Mouse (Mus musculus): ENCODE data around the gene Dmxl2. TPM values are rescaled to one million over a fixed set of nuclear protein-coding genes. Genes with fewer than 3 reads are reported as not detected.

The Dmxl2 gene
- total RNA-seq, 2 experiments from 2014 or later = 3.8 to 5.0 TPM

GRCm38 (mm10) chr9:54502873-54503272 lies 1.4 kb upstream of the Dmxl2 start:
- intact Hi-C loops (cut with DNase I; ENCODE audit: low total_unique reads) = no loop called here
- no peak for DNase-seq

GRCm38 (mm10) chr9:54502111-54502495 lies 677 bp upstream of the Dmxl2 start:
- intact Hi-C loops (cut with DNase I; ENCODE audit: low total_unique reads) = no loop called here

GRCm38 (mm10) chr9:54500832-54501452 lies 484 bp downstream of the Dmxl2 start:
- peak; percentile 18 for DNase-seq
- intact Hi-C loops (cut with DNase I; ENCODE audit: low total_unique reads) = no loop called here

More at GRCm38 (mm10) chr9:54502111-54502495, 677 bp upstream of the Dmxl2 start:
- DNase-seq = no peak

GRCm38 (mm10) chr9:54499791-54500190 lies 1.6 kb downstream of the Dmxl2 start:
- intact Hi-C loops (cut with DNase I; ENCODE audit: low total_unique reads) = no loop called here
- no peak for DNase-seq

GRCm38 (mm10) chr9:54499291-54499690 lies 2.1 kb downstream of the Dmxl2 start:
- DNase-seq = no peak
- intact Hi-C loops (cut with DNase I; ENCODE audit: low total_unique reads) = no loop called here

GRCm38 (mm10) chr9:54490431-54490830 lies 11.0 kb downstream of the Dmxl2 start:
- DNase-seq = no peak
- intact Hi-C loops (cut with DNase I; ENCODE audit: low total_unique reads) = no loop called here

- intact Hi-C loops (cut with DNase I; ENCODE audit: low total_unique reads) = no loop called here
- DNase-seq = no peak
These were observed 11.8 kb downstream of the Dmxl2 start for GRCm38 (mm10) chr9:54489599-54489998.

GRCm38 (mm10) chr9:54484927-54485326 lies 16.5 kb downstream of the Dmxl2 start:
- intact Hi-C loops (cut with DNase I; ENCODE audit: low total_unique reads) = no loop called here

GRCm38 (mm10) chr9:54483215-54483614 lies 18.2 kb downstream of the Dmxl2 start:
- intact Hi-C loops (cut with DNase I; ENCODE audit: low total_unique reads) = no loop called here

More at GRCm38 (mm10) chr9:54484927-54485326, 16.5 kb downstream of the Dmxl2 start:
- no peak for DNase-seq

GRCm38 (mm10) chr9:54482763-54483162 lies 18.7 kb downstream of the Dmxl2 start:
- DNase-seq = no peak
- intact Hi-C loops (cut with DNase I; ENCODE audit: low total_unique reads) = no loop called here

More at GRCm38 (mm10) chr9:54483215-54483614, 18.2 kb downstream of the Dmxl2 start:
- DNase-seq = no peak

- no peak for DNase-seq
- intact Hi-C loops (cut with DNase I; ENCODE audit: low total_unique reads) = no loop called here
These were observed 22.4 kb downstream of the Dmxl2 start for GRCm38 (mm10) chr9:54479054-54479453.

- intact Hi-C loops (cut with DNase I; ENCODE audit: low total_unique reads) = no loop called here
- DNase-seq = no peak
These were observed 23.3 kb downstream of the Dmxl2 start for GRCm38 (mm10) chr9:54478117-54478516.

- intact Hi-C loops (cut with DNase I; ENCODE audit: low total_unique reads) = no loop called here
- no peak for DNase-seq
These were observed 26.9 kb downstream of the Dmxl2 start for GRCm38 (mm10) chr9:54474546-54474945.

- DNase-seq = no peak
- intact Hi-C loops (cut with DNase I; ENCODE audit: low total_unique reads) = no loop called here
These were observed 27.4 kb downstream of the Dmxl2 start for GRCm38 (mm10) chr9:54474031-54474430.

GRCm38 (mm10) chr9:54472784-54473183 lies 28.6 kb downstream of the Dmxl2 start:
- intact Hi-C loops (cut with DNase I; ENCODE audit: low total_unique reads) = no loop called here
- DNase-seq = no peak

GRCm38 (mm10) chr9:54469339-54469738 lies 32.1 kb downstream of the Dmxl2 start:
- intact Hi-C loops (cut with DNase I; ENCODE audit: low total_unique reads) = no loop called here
- no peak for DNase-seq

GRCm38 (mm10) chr9:54467433-54467933 lies 33.9 kb downstream of the Dmxl2 start:
- DNase-seq = no peak
- intact Hi-C loops (cut with DNase I; ENCODE audit: low total_unique reads) = no loop called here

GRCm38 (mm10) chr9:54463483-54464054 lies 37.9 kb downstream of the Dmxl2 start:
- no peak for DNase-seq
- intact Hi-C loops (cut with DNase I; ENCODE audit: low total_unique reads) = no loop called here

- intact Hi-C loops (cut with DNase I; ENCODE audit: low total_unique reads) = loop anchor here (10.0 kb wide), 2 partner anchors 166 to 236 kb away; no protein-coding TSS in a partner anchor
- DNase-seq = no peak
These were observed 62.4 kb downstream of the Dmxl2 start for GRCm38 (mm10) chr9:54439015-54439414.

- peak; percentile 22 for DNase-seq
- intact Hi-C loops (cut with DNase I; ENCODE audit: low total_unique reads) = loop anchor here (10.0 kb wide), 2 partner anchors 167 to 237 kb away; no protein-coding TSS in a partner anchor
These were observed 63.2 kb downstream of the Dmxl2 start for GRCm38 (mm10) chr9:54438246-54438645.

- intact Hi-C loops (cut with DNase I; ENCODE audit: low total_unique reads) = no loop called here
- no peak for DNase-seq
These were observed 85.2 kb downstream of the Dmxl2 start for GRCm38 (mm10) chr9:54416238-54416637.
